Mouse (Mus musculus): ENCODE measurements around the gene Rbm20.

Gene Rbm20

GRCm38 (mm10) chr19:53670625-53671141, 6.4 kb upstream of the Rbm20 start:
- no peak for DNase-seq (ENCODE audit: low spot score in 2 of 2)

GRCm38 (mm10) chr19:53671432-53671831, 5.7 kb upstream of the Rbm20 start:
- no peak for DNase-seq (ENCODE audit: low spot score in 2 of 2)

- DNase-seq (ENCODE audit: low spot score in 2 of 2): no peak
Observed at GRCm38 (mm10) chr19:53674131-53674925, 2.8 kb upstream of the Rbm20 start.

GRCm38 (mm10) chr19:53676228-53676627, 878 bp upstream of the Rbm20 start:
- no peak for DNase-seq (ENCODE audit: low spot score in 2 of 2)

- no peak for DNase-seq (ENCODE audit: low spot score in 2 of 2)
Observed at GRCm38 (mm10) chr19:53679194-53679593, 2.1 kb downstream of the Rbm20 start.

- no peak for DNase-seq (ENCODE audit: low spot score in 2 of 2)
Observed at GRCm38 (mm10) chr19:53679981-53680380, 2.9 kb downstream of the Rbm20 start.

GRCm38 (mm10) chr19:53682427-53682826, 5.3 kb downstream of the Rbm20 start:
- no peak for DNase-seq (ENCODE audit: low spot score in 2 of 2)

- DNase-seq (ENCODE audit: low spot score in 2 of 2): no peak
Observed at GRCm38 (mm10) chr19:53687592-53687991, 10.5 kb downstream of the Rbm20 start.

- no peak for DNase-seq (ENCODE audit: low spot score in 2 of 2)
Observed at GRCm38 (mm10) chr19:53690816-53691215, 13.7 kb downstream of the Rbm20 start.

GRCm38 (mm10) chr19:53694020-53694419, 16.9 kb downstream of the Rbm20 start:
- no peak for DNase-seq (ENCODE audit: low spot score in 2 of 2)

GRCm38 (mm10) chr19:53696079-53696478, 19.0 kb downstream of the Rbm20 start:
- no peak for DNase-seq (ENCODE audit: low spot score in 2 of 2)

- no peak for DNase-seq (ENCODE audit: low spot score in 2 of 2)
Observed at GRCm38 (mm10) chr19:53696655-53697054, 19.5 kb downstream of the Rbm20 start.

GRCm38 (mm10) chr19:53697376-53698126, 20.4 kb downstream of the Rbm20 start:
- DNase-seq (ENCODE audit: low spot score in 2 of 2): no peak

- no peak for DNase-seq (ENCODE audit: low spot score in 2 of 2)
Observed at GRCm38 (mm10) chr19:53699671-53700070, 22.6 kb downstream of the Rbm20 start.

- no peak for DNase-seq (ENCODE audit: low spot score in 2 of 2)
Observed at GRCm38 (mm10) chr19:53701434-53701833, 24.3 kb downstream of the Rbm20 start.

- peak in 1 of 2 experiments; percentile 68 for DNase-seq (ENCODE audit: low spot score in 2 of 2)
Observed at GRCm38 (mm10) chr19:53704895-53705823, 28.1 kb downstream of the Rbm20 start.

- DNase-seq (ENCODE audit: low spot score in 2 of 2): no peak
Observed at GRCm38 (mm10) chr19:53708401-53708800, 31.3 kb downstream of the Rbm20 start.

- no peak for DNase-seq (ENCODE audit: low spot score in 2 of 2)
Observed at GRCm38 (mm10) chr19:53710861-53711260, 33.8 kb downstream of the Rbm20 start.

GRCm38 (mm10) chr19:53711261-53711890, 34.3 kb downstream of the Rbm20 start:
- DNase-seq (ENCODE audit: low spot score in 2 of 2): no peak

GRCm38 (mm10) chr19:53712297-53713025, 35.4 kb downstream of the Rbm20 start:
- no peak for DNase-seq (ENCODE audit: low spot score in 2 of 2)

- no peak for DNase-seq (ENCODE audit: low spot score in 2 of 2)
Observed at GRCm38 (mm10) chr19:53713364-53713763, 36.3 kb downstream of the Rbm20 start.
